Mouse (Mus musculus): ENCODE data around the gene Bicd2. TPM values are rescaled to one million over a fixed set of nuclear protein-coding genes. Genes with fewer than 3 reads are reported as not detected.

Gene Bicd2
- polyA plus RNA-seq, 1 experiment: 34.0 TPM

- H3K27ac ChIP-seq (replicated peaks; ENCODE audit: low read depth, low read length): peak overlapping the region; percentile 75
- H3K4me3 ChIP-seq (ENCODE audit: insufficient read depth, low read depth, low read length): no peak overlapping the region
- peaks cover 35% of the 10 kb centered on the region for H3K4me1 ChIP-seq (ENCODE audit: control insufficient read depth, insufficient read depth, insufficient read length, low read length)
Observed at GRCm38 (mm10) chr13:49344567-49344966, 3.2 kb downstream of the Bicd2 start.

DNA sequence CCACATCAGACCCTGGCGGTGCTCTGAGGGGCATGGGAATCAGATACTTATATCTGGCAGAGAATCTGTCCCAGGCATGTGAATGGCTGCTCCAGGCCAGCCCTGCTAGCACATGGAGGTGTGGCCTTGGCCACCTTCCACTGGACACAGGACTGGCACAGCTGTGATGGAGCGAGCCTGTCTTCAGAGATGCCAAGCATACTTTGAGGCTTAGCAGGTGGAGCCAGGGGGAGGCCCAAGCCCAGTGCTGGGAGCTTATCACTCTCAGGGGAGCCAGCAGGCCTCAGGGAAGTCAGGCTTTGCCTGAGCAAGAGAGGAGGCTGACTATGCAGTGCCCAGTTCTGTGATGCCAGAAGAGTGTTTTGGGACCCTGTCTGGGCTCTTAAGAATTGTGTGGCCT, 4.1 kb downstream of the Bicd2 start:
- Histone ChIP-seq H3K27ac (replicated peaks; ENCODE audit: low read depth, low read length) (peak overlapping the region; percentile 19; the same call in 1 of the 2 replicates), H3K4me3 (ENCODE audit: insufficient read depth, low read depth, low read length) (no peak overlapping the region), H3K4me1 (ENCODE audit: control insufficient read depth, insufficient read depth, insufficient read length, low read length) (peaks cover 35% of the 10 kb centered on the region)

- Histone ChIP-seq H3K4me1 (ENCODE audit: control insufficient read depth, insufficient read depth, insufficient read length, low read length) (peaks cover 55% of the 10 kb centered on the region), H3K27ac (replicated peaks; ENCODE audit: low read depth, low read length) (no peak overlapping the region), H3K4me3 (ENCODE audit: insufficient read depth, low read depth, low read length) (no peak overlapping the region)
Observed at GRCm38 (mm10) chr13:49348522-49348921, 7.1 kb downstream of the Bicd2 start.

GRCm38 (mm10) chr13:49349335-49349734, 8.0 kb downstream of the Bicd2 start:
- Histone ChIP-seq H3K4me3 (ENCODE audit: insufficient read depth, low read depth, low read length) (no peak overlapping the region), H3K4me1 (ENCODE audit: control insufficient read depth, insufficient read depth, insufficient read length, low read length) (peaks cover 53% of the 10 kb centered on the region), H3K27ac (replicated peaks; ENCODE audit: low read depth, low read length) (no peak overlapping the region)

- Histone ChIP-seq H3K4me1 (ENCODE audit: control insufficient read depth, insufficient read depth, insufficient read length, low read length) (peaks cover 48% of the 10 kb centered on the region), H3K4me3 (ENCODE audit: insufficient read depth, low read depth, low read length) (no peak overlapping the region), H3K27ac (replicated peaks; ENCODE audit: low read depth, low read length) (no peak overlapping the region)
Observed at GRCm38 (mm10) chr13:49349836-49350505, 8.6 kb downstream of the Bicd2 start.

DNA sequence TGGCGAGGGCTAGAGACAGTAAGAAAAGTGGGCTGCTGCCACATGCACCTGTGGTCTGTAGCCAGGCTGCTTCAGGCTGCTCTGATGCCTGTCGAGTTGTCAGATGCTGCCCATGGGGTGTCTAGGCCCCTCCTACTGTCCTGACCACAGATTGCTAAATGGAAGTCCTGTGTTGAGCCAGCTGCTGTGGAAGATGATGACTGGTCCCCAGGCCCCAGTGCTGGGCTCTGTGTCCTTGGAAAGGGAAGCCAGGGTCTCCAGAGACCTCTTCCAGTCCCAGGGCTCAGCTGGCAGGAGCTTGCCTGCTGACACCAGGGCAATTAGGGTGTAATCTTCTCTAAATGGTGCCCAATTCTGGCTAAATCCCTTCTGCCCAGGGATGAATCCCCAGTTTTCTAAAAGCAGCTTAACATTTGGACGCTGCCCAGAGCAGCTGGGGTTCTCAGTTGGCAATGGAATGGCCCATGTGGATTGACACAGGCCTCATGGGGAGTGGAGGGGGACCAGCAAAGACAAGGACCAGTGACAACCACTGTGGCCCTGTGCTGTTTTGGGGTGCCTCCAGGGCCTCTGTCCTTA, 11.3 kb downstream of the Bicd2 start:
- Histone ChIP-seq H3K27ac (replicated peaks; ENCODE audit: low read depth, low read length) (peak overlapping the region; percentile 54), H3K4me1 (ENCODE audit: control insufficient read depth, insufficient read depth, insufficient read length, low read length) (peaks cover 56% of the 10 kb centered on the region), H3K4me3 (ENCODE audit: insufficient read depth, low read depth, low read length) (no peak overlapping the region)

- Histone ChIP-seq H3K27ac (replicated peaks; ENCODE audit: low read depth, low read length) (peak overlapping the region; percentile 54), H3K4me1 (ENCODE audit: control insufficient read depth, insufficient read depth, insufficient read length, low read length) (peaks cover 60% of the 10 kb centered on the region), H3K4me3 (ENCODE audit: insufficient read depth, low read depth, low read length) (no peak overlapping the region)
Observed at GRCm38 (mm10) chr13:49353422-49353821, 12.0 kb downstream of the Bicd2 start.

DNA sequence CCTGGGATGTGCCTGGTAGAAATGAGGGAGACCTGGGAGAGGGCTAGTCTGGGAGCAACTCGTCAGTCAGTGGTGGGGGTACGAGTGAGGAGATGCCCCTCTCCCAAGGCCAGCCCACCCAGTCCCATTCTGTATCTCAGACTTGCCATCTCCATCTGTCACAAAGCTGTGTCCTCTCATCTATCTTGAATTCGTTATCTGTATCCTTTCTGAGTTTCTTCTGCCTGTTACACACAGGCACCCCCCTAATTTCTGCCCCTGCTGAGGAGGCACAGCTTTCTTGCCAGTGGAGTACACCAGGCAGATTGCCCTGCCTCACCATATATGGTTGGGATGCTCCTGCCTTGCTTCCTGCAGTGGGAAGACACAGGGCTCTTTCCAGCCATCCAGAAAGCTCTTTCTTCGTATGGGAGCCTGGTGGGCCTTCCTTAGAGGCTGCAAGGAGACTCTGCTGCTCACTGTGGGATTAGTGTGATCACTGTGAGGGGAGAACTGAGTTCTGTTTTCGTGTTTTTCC, 12.7 kb downstream of the Bicd2 start:
- peaks cover 60% of the 10 kb centered on the region for H3K4me1 ChIP-seq (ENCODE audit: control insufficient read depth, insufficient read depth, insufficient read length, low read length)
- peak overlapping the region; percentile 53 for H3K27ac ChIP-seq (replicated peaks; ENCODE audit: low read depth, low read length)
- no peak overlapping the region for H3K4me3 ChIP-seq (ENCODE audit: insufficient read depth, low read depth, low read length)

DNA sequence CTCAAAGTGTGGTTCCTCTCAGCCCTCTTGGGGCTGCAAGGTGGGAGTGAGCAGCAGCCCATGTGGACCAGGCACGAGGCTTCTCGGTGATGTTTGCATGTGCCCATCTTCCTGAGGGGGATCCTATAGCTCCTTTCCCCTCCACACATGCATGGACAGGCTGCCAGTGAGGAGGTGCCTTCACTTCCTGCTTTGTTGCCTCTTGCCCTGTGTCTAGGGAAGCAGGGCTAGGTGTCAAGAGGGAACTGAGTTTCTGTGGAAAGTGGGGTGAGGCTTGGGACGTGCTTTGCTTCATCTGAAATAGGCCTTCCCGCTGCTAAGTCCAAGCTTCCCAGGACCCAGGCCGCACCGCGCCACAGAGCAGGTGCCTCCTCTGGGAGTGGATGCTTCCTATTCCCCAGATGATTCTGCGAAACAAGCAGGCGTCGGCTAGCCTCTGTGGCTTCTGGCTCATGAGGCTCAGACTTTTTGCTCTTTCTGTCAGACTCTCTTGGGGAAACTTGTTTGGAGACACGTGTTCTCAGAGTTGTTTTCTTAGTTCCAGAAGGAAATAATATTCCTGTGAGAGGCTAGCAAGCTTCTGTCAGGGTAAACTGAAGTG, 14.2 kb downstream of the Bicd2 start:
- no peak overlapping the region for H3K4me3 ChIP-seq (ENCODE audit: insufficient read depth, low read depth, low read length)
- peaks cover 56% of the 10 kb centered on the region for H3K4me1 ChIP-seq (ENCODE audit: control insufficient read depth, insufficient read depth, insufficient read length, low read length)
- H3K27ac ChIP-seq (replicated peaks; ENCODE audit: low read depth, low read length): peak overlapping the region; percentile 79

DNA sequence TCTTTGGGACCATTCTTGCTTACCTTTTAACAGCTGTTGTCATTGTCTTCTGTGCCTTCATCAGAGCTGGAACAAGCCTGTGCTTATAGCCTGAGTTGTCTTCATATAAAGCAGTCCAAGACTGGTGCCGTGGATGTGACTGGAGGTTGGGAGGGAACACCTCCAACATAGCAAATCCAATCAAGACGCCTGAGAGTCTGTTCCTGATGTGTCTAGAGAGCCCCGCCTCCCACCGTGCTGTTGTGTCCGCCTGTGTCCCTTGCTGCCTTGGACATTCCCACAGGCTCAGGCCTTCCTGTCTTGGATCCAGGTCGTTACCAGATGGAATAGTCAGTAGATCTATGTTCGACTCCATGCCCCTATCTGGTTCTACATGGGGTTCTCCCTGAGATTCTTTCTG, 14.7 kb downstream of the Bicd2 start:
- Histone ChIP-seq H3K4me1 (ENCODE audit: control insufficient read depth, insufficient read depth, insufficient read length, low read length) (peaks cover 59% of the 10 kb centered on the region), H3K27ac (replicated peaks; ENCODE audit: low read depth, low read length) (peak overlapping the region; percentile 79), H3K4me3 (ENCODE audit: insufficient read depth, low read depth, low read length) (no peak overlapping the region)

- Histone ChIP-seq H3K4me3 (ENCODE audit: insufficient read depth, low read depth, low read length) (no peak overlapping the region), H3K4me1 (ENCODE audit: control insufficient read depth, insufficient read depth, insufficient read length, low read length) (peaks cover 54% of the 10 kb centered on the region), H3K27ac (replicated peaks; ENCODE audit: low read depth, low read length) (peak overlapping the region; percentile 6; the same call in 1 of the 2 replicates)
Observed at GRCm38 (mm10) chr13:49357367-49358026, 16.1 kb downstream of the Bicd2 start.

DNA sequence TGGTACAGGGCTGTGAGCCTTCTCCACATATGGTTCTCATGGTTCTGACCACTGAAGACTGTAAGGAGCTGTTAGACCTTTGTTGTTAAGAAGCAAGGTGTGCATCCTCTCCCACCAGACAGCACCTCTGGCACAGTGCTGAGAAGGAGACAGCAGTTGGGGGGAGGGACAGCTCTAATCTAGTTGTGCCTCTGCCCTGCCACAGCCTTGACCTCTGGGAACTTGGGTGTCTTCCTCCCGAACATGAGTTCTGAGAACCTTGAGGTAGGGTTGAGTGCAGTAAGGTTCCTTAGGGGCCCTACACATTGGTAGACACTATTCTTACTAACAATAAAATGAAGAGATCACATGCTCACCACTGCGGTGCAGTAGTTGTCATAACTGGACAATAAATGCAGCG, 16.8 kb downstream of the Bicd2 start:
- Histone ChIP-seq H3K4me1 (ENCODE audit: control insufficient read depth, insufficient read depth, insufficient read length, low read length) (peaks cover 54% of the 10 kb centered on the region), H3K27ac (replicated peaks; ENCODE audit: low read depth, low read length) (peak overlapping the region; percentile 6), H3K4me3 (ENCODE audit: insufficient read depth, low read depth, low read length) (no peak overlapping the region)

- Histone ChIP-seq H3K4me3 (ENCODE audit: insufficient read depth, low read depth, low read length) (no peak overlapping the region), H3K27ac (replicated peaks; ENCODE audit: low read depth, low read length) (peak overlapping the region; percentile 97), H3K4me1 (ENCODE audit: control insufficient read depth, insufficient read depth, insufficient read length, low read length) (peaks cover 61% of the 10 kb centered on the region)
Observed at GRCm38 (mm10) chr13:49360906-49361406, 19.6 kb downstream of the Bicd2 start.

DNA sequence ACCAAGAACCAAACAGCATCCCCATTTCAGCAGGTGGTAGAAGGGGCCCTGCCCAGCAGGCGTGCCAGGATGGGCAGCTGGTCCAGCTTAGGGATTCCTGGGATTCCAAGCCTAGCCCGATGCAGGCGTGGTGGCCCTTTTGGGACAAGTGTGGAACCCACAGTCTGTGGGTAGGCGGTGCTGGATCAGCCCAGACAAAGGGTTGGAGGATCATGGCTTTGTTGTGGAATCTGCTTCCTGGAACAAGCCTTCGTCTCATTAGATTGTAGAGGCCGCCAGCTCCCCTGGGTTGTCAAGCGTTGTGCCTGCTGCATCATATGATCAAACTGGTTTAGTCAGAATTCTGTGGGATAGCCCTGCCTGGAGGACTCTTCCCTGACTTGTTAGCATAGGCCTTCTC, 21.0 kb downstream of the Bicd2 start:
- H3K4me3 ChIP-seq (ENCODE audit: insufficient read depth, low read depth, low read length): no peak overlapping the region
- peak overlapping the region; percentile 84 for H3K27ac ChIP-seq (replicated peaks; ENCODE audit: low read depth, low read length)
- H3K4me1 ChIP-seq (ENCODE audit: control insufficient read depth, insufficient read depth, insufficient read length, low read length): peaks cover 66% of the 10 kb centered on the region

DNA sequence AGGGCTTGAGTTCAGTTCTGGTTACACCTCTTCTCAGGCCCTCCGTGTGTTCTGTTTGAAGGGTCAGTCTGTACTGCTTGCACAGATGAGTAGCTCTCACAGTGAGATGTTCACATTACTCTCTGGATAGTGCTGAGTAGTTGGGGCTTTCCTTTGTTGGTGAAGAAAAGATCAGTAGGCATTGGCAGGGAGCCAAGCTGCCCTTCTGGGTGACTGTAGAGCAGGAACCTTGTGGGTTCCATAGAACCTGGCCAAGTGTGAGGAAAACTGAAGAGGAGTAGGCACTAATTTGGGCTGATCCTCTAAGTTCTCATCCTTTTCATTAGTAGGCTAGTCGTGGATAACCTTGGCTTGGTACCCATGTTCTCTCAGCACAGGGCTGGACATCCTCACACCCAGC, 21.4 kb downstream of the Bicd2 start:
- Histone ChIP-seq H3K4me1 (ENCODE audit: control insufficient read depth, insufficient read depth, insufficient read length, low read length) (peaks cover 69% of the 10 kb centered on the region), H3K4me3 (ENCODE audit: insufficient read depth, low read depth, low read length) (no peak overlapping the region), H3K27ac (replicated peaks; ENCODE audit: low read depth, low read length) (peak overlapping the region; percentile 84)
